Mouse (Mus musculus) neutrophil, adult 65 days (primary cell): ENCODE results near the gene Fam189b. TPM values are rescaled to one million over a fixed set of nuclear protein-coding genes. Genes with fewer than 3 reads are reported as not detected.

Experiments
- total RNA-seq: library from RNA; stranded (reverse); gene quantifications from 2 replicates; pipeline ENCODE4 v1.2.4, GENCODE M21; 2023

The Fam189b gene
- total RNA-seq: 5.8 and 6.9 TPM in 2 replicates

GRCm38 (mm10) chr3:89183058-89183958 lies at the start of gene Fam189b:
Fam189b (plus strand) TSS chr3:89183143.

GRCm38 (mm10) chr3:89135958-89136357 lies 47.0 kb upstream of the Fam189b start, which contains the start of gene Pklr:
Pklr (plus strand) TSS chr3:89136142.

GRCm38 (mm10) chr3:89159616-89160344 lies 23.2 kb upstream of the Fam189b start, which contains the start of gene Hcn3:
Hcn3 (minus strand) TSS chr3:89160196.

GRCm38 (mm10) chr3:89164506-89165267 lies 18.3 kb upstream of the Fam189b start, which contains the start of gene Clk2:
Clk2 (plus strand) TSS chr3:89164795.

GRCm38 (mm10) chr3:89177242-89178106 lies 5.5 kb upstream of the Fam189b start, which contains the start of gene Scamp3:
Scamp3 (plus strand) TSS chr3:89177473.

GRCm38 (mm10) chr3:89202253-89203141 lies 19.6 kb downstream of the Fam189b start, which contains the start of gene Gba:
Gba (plus strand) TSS chr3:89202928.

GRCm38 (mm10) chr3:89214681-89215411 lies 31.9 kb downstream of the Fam189b start, which contains the start of gene Thbs3:
Thbs3 (plus strand) TSS chr3:89215180.

GRCm38 (mm10) chr3:89226900-89227299 lies 44.0 kb downstream of the Fam189b start, which contains the start of gene Mtx1:
Mtx1 (minus strand) TSS chr3:89227088.

GRCm38 (mm10) chr3:89228836-89229235 lies 45.9 kb downstream of the Fam189b start, which contains the start of gene Muc1:
Muc1 (plus strand) TSS chr3:89229057.

Other genes with a start within 250 kb of the Fam189b start
- gene Ash1l, start 232.5 kb upstream of the Fam189b start, total RNA-seq: 29.5 and 43.5 TPM in 2 replicates
- 57.7 and 64.3 TPM in 2 replicates for gene Dap3, start 232.0 kb upstream of the Fam189b start, total RNA-seq
- 17.2 and 19.6 TPM in 2 replicates for gene Rusc1, start 89.8 kb upstream of the Fam189b start, total RNA-seq
- gene Gm43738, start 82.0 kb upstream of the Fam189b start, total RNA-seq: not detected in 2 replicates
- 19.3 and 28.2 TPM in 2 replicates for gene Fdps, start 81.2 kb upstream of the Fam189b start, total RNA-seq
- 0.32 and 1.0 TPM in 2 replicates for gene Pklr, start 47.0 kb upstream of the Fam189b start, total RNA-seq
- not detected in 2 replicates for gene Hcn3, start 22.9 kb upstream of the Fam189b start, total RNA-seq
- 52.6 and 57.6 TPM in 2 replicates for gene Clk2, start 18.3 kb upstream of the Fam189b start, total RNA-seq
- gene Scamp3, start 5.7 kb upstream of the Fam189b start, total RNA-seq: 34.0 and 35.9 TPM in 2 replicates
- gene Gba, start 19.8 kb downstream of the Fam189b start, total RNA-seq: 78.7 and 83.6 TPM in 2 replicates
- gene Thbs3, start 32.0 kb downstream of the Fam189b start, total RNA-seq: 1.1 and 1.2 TPM in 2 replicates
- 50.5 and 53.4 TPM in 2 replicates for gene Mtx1, start 43.9 kb downstream of the Fam189b start, total RNA-seq
- gene Muc1, start 45.9 kb downstream of the Fam189b start, total RNA-seq: not detected in 2 replicates
- 29.1 and 52.6 TPM in 2 replicates for gene Krtcap2, start 62.8 kb downstream of the Fam189b start, total RNA-seq
- 0.41 and 0.88 TPM in 2 replicates for gene Trim46, start 63.2 kb downstream of the Fam189b start, total RNA-seq
- 32.9 and 36.0 TPM in 2 replicates for gene Dpm3, start 76.2 kb downstream of the Fam189b start, total RNA-seq
- gene Slc50a1, start 87.4 kb downstream of the Fam189b start, total RNA-seq: 16.1 and 18.9 TPM in 2 replicates
- gene Efna1, start 98.0 kb downstream of the Fam189b start, total RNA-seq: not detected in 2 replicates
- gene Efna3, start 139.8 kb downstream of the Fam189b start, total RNA-seq: not detected in 2 replicates
- not detected in 2 replicates for gene Efna4, start 154.9 kb downstream of the Fam189b start, total RNA-seq
- gene Adam15, start 166.9 kb downstream of the Fam189b start, total RNA-seq: 100 and 106 TPM in 2 replicates
- not detected in 2 replicates for gene Dcst2, start 178.8 kb downstream of the Fam189b start, total RNA-seq
- not detected in 2 replicates for gene Dcst1, start 182.1 kb downstream of the Fam189b start, total RNA-seq
- gene Zbtb7b, start 211.6 kb downstream of the Fam189b start, total RNA-seq: 127 and 136 TPM in 2 replicates
- gene Lenep, start 219.7 kb downstream of the Fam189b start, total RNA-seq: not detected in 2 replicates
- 10.6 and 12.5 TPM in 2 replicates for gene Flad1, start 228.7 kb downstream of the Fam189b start, total RNA-seq
- 34.9 and 36.5 TPM in 2 replicates for gene Cks1b, start 235.2 kb downstream of the Fam189b start, total RNA-seq
- gene Shc1, start 235.3 kb downstream of the Fam189b start, total RNA-seq: 111 and 115 TPM in 2 replicates
- gene Pygo2, start 247.1 kb downstream of the Fam189b start, total RNA-seq: 38.4 and 48.7 TPM in 2 replicates